Mouse (Mus musculus): ENCODE measurements at regions not wholly inside any gene's neighbourhood (a gene's known extent, or its start where the extent isn't known, plus 50 kb on each side); places are given as distances from the start of the nearest gene placed in this dataset.

- no peak for DNase-seq (ENCODE audit: low spot score)
Measured at GRCm38 (mm10) chr16:42681196-42681595, 194.5 kb upstream of the Zbtb20 start.

DNA sequence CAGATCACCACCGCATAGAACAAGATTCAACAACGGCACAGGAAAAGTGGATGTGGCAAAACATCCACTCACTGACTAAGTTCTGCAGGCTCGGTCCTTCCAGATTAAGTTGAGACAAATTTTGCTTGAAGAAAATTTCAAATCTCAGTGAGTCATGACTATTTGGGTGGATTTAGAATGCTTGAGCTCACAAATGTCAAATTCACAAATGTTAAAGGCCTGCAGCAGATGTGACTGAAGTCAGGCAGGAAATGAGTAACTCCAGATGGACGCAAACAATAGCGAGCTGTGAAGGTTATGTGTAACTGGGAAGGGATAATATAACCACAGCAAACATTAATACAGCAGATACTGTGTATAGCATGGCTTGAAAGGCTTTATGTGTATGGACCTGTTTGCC lies 198.5 kb upstream of the Zbtb20 start:
- DNase-seq (ENCODE audit: low spot score): no peak

DNA sequence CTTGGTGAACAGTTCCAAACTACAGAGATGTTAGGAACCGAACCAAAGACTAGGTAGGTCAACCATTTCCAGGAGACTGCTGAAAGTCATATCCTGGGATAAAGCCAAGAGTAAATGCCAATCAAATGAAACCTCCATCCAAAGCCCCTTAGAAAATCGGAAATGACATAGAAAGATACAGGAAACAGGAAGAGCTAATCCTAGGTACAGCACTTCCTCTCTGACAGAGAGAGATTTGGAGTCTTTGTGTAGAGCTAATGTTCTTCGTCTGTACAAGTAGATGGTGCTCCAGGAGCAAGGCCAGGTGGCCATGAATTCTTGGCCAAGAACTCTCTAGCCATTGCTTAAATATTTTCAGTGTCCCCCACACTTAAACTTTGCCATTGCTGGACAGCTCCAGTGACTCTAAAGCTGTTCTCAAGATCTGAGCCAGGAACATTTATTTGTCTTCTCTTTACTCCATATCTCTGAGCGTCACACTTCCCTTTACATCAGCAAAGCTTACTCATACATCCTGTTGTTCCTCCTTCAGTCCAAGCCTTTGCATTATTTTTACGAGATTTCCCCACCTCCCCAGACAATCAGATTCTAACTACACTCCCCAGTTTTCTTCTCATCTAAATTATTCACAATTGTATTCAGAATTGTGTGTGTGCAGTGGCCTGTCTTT lies 199.1 kb upstream of the Zbtb20 start:
- no peak for DNase-seq (ENCODE audit: low spot score)

GRCm38 (mm10) chr16:42675031-42675430 lies 200.7 kb upstream of the Zbtb20 start:
- no peak for DNase-seq (ENCODE audit: low spot score)

GRCm38 (mm10) chr16:42666601-42667000 lies 209.1 kb upstream of the Zbtb20 start:
- DNase-seq (ENCODE audit: low spot score): no peak

DNA sequence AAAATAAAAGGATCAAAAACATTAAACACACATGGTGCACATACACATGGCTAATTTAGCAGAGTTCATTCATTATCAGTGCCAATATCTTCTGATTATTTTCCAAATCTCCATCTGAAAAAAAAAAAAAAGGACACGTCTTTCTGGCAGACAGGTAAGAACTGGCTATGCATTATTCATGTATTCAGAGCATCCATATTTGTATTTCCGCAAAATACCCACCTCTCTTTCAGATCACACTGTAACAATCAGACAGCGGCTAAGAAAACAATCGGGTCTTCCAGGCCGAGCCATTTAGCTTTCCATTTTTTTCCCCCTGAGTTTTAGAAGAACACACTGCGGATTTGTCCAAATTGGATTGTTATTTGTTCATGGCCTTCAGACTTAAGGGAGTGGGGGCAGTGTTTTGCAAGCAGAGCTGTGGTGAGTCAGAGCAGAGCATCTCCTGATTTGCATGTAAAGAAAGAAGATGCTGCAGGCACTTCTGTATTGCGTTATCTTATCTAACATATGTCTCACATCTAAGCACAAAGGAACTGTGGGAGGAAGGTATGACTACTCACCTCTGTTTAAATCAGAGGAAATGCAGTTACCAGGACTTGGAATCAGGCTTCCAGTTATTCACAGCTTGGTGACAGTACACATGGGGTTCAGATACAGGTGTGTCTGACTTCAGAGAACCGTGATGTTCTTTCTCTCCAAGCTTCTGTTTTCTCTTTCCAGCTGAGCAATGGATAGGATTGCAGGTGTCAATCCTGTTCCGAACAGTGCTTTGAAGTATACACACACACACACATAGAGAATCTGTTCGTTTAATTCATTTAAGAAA lies 223.6 kb upstream of the Zbtb20 start:
- DNase-seq (ENCODE audit: low spot score): no peak

- no peak for DNase-seq (ENCODE audit: low spot score)
Measured at GRCm38 (mm10) chr16:42649767-42650166, 225.9 kb upstream of the Zbtb20 start.

GRCm38 (mm10) chr16:42648531-42649142 lies 227.0 kb upstream of the Zbtb20 start:
- DNase-seq (ENCODE audit: low spot score): no peak

DNA sequence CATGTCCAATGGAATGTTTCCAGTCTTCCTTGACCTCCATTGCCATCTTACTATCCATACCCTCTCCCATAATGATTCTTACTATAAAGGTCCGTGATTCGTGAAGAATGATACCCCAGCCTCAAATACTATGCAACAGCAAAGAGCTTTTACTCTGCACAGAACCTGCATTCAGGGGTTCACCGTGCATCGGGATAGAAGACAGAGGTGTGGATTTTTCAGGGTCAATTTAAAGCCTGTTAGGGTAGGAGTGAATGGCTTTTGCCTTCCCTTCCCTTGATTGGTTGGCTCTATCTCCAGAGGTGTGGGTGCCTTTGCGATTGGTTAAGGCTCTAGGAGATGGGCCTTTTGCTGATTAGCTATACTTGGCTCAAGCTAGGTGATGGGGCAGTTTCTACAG lies 227.9 kb upstream of the Zbtb20 start:
- no peak for DNase-seq (ENCODE audit: low spot score)

- DNase-seq (ENCODE audit: low spot score): no peak
Measured at GRCm38 (mm10) chr16:42635766-42636165, 239.9 kb upstream of the Zbtb20 start.

DNA sequence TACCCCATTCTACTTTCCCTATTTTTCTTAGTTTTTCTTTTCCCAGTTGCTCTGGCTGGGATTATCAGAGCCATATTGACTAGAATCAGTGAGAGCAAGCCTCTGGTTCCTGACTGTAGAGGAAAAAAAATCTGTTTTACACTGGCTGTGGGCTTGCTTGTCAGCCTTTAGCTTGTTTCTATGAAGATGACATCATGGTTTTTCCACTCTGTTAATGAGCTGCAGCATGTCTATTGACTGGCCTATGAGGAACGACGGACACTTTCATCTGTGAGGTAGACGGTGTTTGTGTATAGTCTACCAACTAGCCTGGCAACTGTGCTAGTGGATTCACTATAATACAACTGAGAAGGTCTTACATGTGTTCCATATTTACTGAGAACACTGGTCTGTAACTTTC lies 248.0 kb upstream of the Zbtb20 start:
- no peak for DNase-seq (ENCODE audit: low spot score)

- peak; percentile 72 for DNase-seq (ENCODE audit: low spot score)
Measured at GRCm38 (mm10) chr16:42615920-42616319, 259.8 kb upstream of the Zbtb20 start.

DNA sequence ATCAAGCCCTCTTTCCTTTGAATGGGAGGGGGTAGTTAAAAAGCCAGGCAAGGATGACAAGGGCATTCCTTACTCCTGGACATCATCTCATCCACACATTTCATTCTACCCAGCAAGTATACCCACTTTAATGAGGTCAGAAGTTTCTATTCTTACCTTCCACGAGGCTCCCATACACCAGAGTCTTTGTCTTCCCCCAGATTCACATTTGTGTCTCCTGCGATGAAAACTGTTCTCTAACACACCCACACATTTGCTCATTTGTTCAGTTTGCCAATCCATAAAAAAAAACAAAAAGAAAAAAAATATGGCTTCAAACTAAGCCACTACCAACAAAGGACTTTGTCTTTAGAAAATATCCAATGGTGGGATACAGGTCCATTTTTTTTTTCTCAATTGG lies 263.7 kb upstream of the Zbtb20 start:
- DNase-seq (ENCODE audit: low spot score): no peak

DNA sequence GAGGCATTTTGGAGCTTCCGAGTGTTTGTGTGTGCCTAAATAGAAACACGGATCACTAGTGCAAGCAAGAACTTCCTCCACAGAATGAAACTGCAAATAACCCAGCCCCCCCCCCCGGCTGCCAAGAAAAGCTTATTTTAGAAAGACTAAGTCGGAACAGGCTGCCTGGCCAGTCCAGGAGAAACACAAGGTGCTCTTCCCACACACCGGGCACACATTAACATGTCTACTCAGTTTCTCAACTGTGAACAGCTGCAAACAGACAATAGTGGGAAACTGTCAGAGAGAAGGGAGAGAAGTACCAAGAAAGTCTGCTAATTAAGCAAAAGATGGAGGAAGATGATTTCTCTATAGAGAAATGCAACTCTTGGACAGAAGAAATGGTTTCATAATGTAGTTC lies 267.3 kb upstream of the Zbtb20 start:
- no peak for DNase-seq (ENCODE audit: low spot score)

DNA sequence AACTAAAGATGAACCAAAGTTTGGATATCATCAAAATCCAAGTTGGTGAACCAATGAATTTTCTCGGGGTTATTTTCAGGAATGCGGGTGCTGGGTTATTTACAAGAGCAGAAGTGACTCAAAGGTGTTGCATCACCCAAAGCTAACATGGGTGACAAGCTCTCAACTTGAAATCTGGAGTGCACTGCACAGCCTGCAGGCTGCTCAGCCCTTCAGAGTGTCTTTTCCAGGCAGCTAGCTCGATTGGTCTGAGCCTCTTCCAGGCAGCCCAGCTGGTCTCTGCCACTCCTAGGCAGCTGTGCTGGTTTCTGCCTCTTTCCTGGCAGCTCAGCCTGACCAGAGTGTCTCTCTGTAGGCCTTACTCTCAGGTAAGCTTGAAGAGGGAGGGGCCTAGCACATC lies 251.9 kb upstream of the Gap43 start:
- DNase-seq (ENCODE audit: low spot score): no peak

- no peak for DNase-seq (ENCODE audit: low spot score)
Measured at GRCm38 (mm10) chr16:42591530-42591929, 251.1 kb upstream of the Gap43 start.

DNA sequence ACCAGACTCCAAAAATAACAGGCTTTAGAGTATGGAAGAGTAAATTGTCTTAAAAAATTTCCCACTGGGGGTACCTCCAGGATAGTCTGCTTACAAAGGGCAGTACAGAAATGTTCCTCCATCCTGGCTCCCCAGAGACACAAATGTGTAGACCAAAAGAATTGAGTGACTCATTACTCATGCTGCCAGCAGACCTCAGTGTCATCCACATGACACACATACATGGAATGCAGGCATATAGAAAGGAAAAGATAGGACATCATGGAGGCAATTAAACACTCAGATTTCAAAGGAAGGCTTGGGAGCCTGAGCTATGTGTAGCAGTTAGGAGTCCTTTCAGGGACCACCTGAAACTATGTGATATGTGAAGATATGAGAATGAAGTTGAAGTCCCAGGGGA lies 245.7 kb upstream of the Gap43 start:
- no peak for DNase-seq (ENCODE audit: low spot score)

DNA sequence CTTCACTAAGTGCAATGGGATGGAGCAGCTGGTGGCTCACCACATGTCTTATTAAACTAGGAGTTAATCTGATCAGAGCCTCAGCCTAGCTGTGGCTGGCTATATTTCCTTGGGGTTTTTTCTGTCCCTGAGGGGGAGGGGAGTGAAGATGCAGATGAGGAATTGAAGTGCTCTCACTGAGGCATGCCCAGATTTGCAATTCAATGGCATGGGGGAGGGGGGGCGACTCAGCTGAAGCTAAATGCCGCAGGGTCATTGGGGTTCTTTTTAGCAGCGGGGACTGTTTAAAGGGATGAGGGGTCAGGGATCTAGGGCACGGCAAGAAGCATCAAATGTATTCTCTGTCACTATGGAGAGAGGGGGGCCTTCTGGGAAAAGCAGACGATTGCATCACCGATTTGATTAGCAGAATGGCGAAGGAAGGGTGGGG lies 235.1 kb upstream of the Gap43 start:
- no peak for DNase-seq (ENCODE audit: low spot score)

GRCm38 (mm10) chr16:42574978-42575377 lies 234.5 kb upstream of the Gap43 start:
- no peak for DNase-seq (ENCODE audit: low spot score)

DNA sequence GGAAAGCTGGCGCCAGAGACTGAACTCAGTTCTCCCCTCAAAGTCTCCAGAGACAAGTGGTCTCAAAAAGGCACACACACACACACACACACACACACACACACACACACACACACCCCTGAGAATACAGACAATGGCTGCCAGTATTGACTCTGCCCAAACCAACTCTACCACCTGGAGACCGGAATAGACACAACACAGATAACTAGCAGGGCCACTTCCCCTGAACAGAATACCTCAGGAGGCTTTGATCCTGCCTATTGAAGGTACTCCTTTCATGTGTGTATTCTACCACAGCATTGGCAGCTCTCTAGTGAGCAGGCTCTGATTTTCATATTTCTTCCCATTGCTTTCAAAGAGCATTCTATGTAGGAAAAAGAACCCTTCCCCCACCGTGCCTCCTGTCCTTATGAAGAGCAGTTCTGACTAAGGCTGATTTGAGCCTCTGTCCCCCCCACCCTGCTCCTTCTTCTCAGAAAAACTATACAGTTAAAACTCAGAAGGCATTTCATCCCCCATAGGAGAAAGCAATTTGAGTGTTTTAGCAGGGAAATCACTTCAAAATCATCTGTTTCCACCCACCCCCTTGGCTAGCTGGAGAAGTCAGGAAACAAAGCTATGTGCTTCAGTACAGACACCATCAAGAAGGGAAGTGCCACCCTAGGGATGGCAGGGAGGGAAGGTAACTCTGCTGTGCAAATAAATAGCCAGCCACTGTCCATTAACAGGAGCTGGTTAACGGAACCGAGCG lies 230.0 kb upstream of the Gap43 start:
- DNase-seq (ENCODE audit: low spot score): no peak

- no peak for DNase-seq (ENCODE audit: low spot score)
Measured at GRCm38 (mm10) chr16:42569335-42569734, 228.9 kb upstream of the Gap43 start.

DNA sequence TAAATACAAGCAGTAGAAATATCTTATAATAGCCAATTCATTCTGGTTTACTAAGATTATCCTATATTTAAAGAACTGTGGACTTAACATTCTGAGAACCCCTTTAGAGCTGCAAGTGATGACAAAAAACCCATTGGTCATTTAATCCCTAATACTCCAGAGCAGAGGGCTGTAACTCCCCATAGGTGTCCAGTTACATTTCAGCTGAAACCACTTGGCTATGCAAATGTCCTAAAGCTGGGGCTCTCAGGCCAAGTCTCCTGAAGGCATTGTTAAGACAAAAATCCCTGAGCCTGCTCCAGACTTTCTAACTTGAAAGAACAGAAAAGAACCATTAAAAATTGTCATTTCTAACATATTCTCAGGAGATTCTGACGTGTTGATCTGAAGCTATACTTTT lies 209.1 kb upstream of the Gap43 start:
- DNase-seq (ENCODE audit: low spot score): no peak

Data from layer of hippocampus, adult 9-10 months (tissue).